Mouse (Mus musculus) kidney, adult 11 months (tissue): Measurements from ENCODE around the gene Slx4.
"Not testable (repeated sequence)": the region's sequence is repeated elsewhere in the genome, so short reads cannot be mapped to it uniquely, and the experiment has no call there.

Source experiments
- DNase-seq: peaks from one replicate; pipeline ENCODE4 v3.0.0; 2022

Gene Slx4

GRCm38 (mm10) chr16:4003489-4004398, at the start of gene Slx4:
Slx4 (minus strand) TSS chr16:4003770.
- DNase-seq: peak; percentile 97

GRCm38 (mm10) chr16:4052601-4053000, 49.0 kb upstream of the Slx4 start:
- peak; percentile 47 for DNase-seq

- DNase-seq: peak; percentile 44
Measured at GRCm38 (mm10) chr16:4045524-4045923, 42.0 kb upstream of the Slx4 start.

- DNase-seq: peak; percentile 63
Measured at GRCm38 (mm10) chr16:4044093-4044492, 40.5 kb upstream of the Slx4 start.

- DNase-seq: peak; percentile 45
Measured at GRCm38 (mm10) chr16:4041646-4042045, 38.1 kb upstream of the Slx4 start.

GRCm38 (mm10) chr16:4040206-4040605, 36.6 kb upstream of the Slx4 start:
- DNase-seq: no peak

GRCm38 (mm10) chr16:4037690-4038089, 34.1 kb upstream of the Slx4 start:
- DNase-seq: peak; percentile 45

GRCm38 (mm10) chr16:4036807-4037206, 33.2 kb upstream of the Slx4 start, which contains the start of gene Dnase1:
Dnase1 (plus strand) TSS chr16:4036942.
- DNase-seq: peak; percentile 80

GRCm38 (mm10) chr16:4035575-4035974, 32.0 kb upstream of the Slx4 start:
- peak; percentile 74 for DNase-seq

- DNase-seq: no peak
Measured at GRCm38 (mm10) chr16:4034476-4034875, 30.9 kb upstream of the Slx4 start.

GRCm38 (mm10) chr16:4033971-4034370, 30.4 kb upstream of the Slx4 start:
- no peak for DNase-seq

- no peak for DNase-seq
Measured at GRCm38 (mm10) chr16:4032341-4032748, 28.8 kb upstream of the Slx4 start.

GRCm38 (mm10) chr16:4031441-4032274, 28.1 kb upstream of the Slx4 start:
- peak; percentile 65 for DNase-seq

GRCm38 (mm10) chr16:4030501-4030900, 26.9 kb upstream of the Slx4 start:
- DNase-seq: peak; percentile 33

GRCm38 (mm10) chr16:4029371-4029841, 25.8 kb upstream of the Slx4 start:
- peak; percentile 98 for DNase-seq

GRCm38 (mm10) chr16:4027211-4027610, 23.6 kb upstream of the Slx4 start:
- peak; percentile 86 for DNase-seq

- DNase-seq: peak; percentile 30
Measured at GRCm38 (mm10) chr16:4026672-4027071, 23.1 kb upstream of the Slx4 start.

GRCm38 (mm10) chr16:4022719-4023118, 19.1 kb upstream of the Slx4 start:
- no peak for DNase-seq

- DNase-seq: no peak
Measured at GRCm38 (mm10) chr16:4021241-4021640, 17.7 kb upstream of the Slx4 start.

- DNase-seq: not testable (repeated sequence)
Measured at GRCm38 (mm10) chr16:4017466-4017865, 13.9 kb upstream of the Slx4 start.

GRCm38 (mm10) chr16:4016786-4017185, 13.2 kb upstream of the Slx4 start:
- not testable (repeated sequence) for DNase-seq

- DNase-seq: no peak
Measured at GRCm38 (mm10) chr16:4014040-4014668, 10.6 kb upstream of the Slx4 start.
